Mouse (Mus musculus) intestine, postnatal 0 days (tissue): ENCODE results near the gene Spc25. TPM values are rescaled to one million over a fixed set of nuclear protein-coding genes. Genes with fewer than 3 reads are reported as not detected.

ENCODE experiments used
- ATAC-seq: fragments of 200-750 bp; cut with Nextera tagmentation; 2 replicates; pipeline ENCODE4 v1.8.0; 2017; ENCODE audit warnings: mild to moderate bottlenecking, moderate TSS enrichment, moderate library complexity
- H3K27ac ChIP-seq: fragments of 300-500 bp; sonication (generic); 2 replicates; pipeline ENCODE4 v1.5.1; 2014; ENCODE audit warnings: mild to moderate bottlenecking, low read depth, low read length, moderate library complexity
- H3K27me3 ChIP-seq: fragments of 300-500 bp; sonication (generic); replicated peaks from 2 replicates; pipeline ENCODE4 v1.6.1; 2014; ENCODE audit warnings: low read length, mixed read lengths; ENCODE audit not compliant: control insufficient read depth, insufficient read depth
- H3K36me3 ChIP-seq: fragments of 300-500 bp; sonication (generic); 2 replicates; pipeline ENCODE4 v1.6.1; 2014; ENCODE audit warnings: mild to moderate bottlenecking, moderate library complexity; ENCODE audit not compliant: control insufficient read depth, insufficient read depth
- H3K4me1 ChIP-seq: fragments of 300-500 bp; sonication (generic); replicated peaks from 2 replicates; pipeline ENCODE4 v1.6.1; 2014; ENCODE audit warnings: antibody characterized with exemption, low read length, mixed read lengths; ENCODE audit not compliant: control insufficient read depth, insufficient read depth
- H3K4me2 ChIP-seq: fragments of 300-500 bp; sonication (generic); replicated peaks from 2 replicates; pipeline ENCODE4 v1.6.1; 2014; ENCODE audit warnings: low read depth, mild to moderate bottlenecking, moderate library complexity
- H3K4me3 ChIP-seq: fragments of 300-500 bp; sonication (generic); 2 replicates; pipeline ENCODE4 v1.5.1; 2014; ENCODE audit warnings: low read depth, low read length
- H3K9ac ChIP-seq: fragments of 300-500 bp; sonication (generic); 2 replicates; pipeline ENCODE4 v1.6.1; 2014; ENCODE audit warnings: mild to moderate bottlenecking, low read depth, low read length
- H3K9me3 ChIP-seq: fragments of 300-500 bp; sonication (generic); 2 replicates; pipeline ENCODE4 v1.6.1; 2016; ENCODE audit warnings: mixed run types; ENCODE audit not compliant: control insufficient read depth
- CTCF ChIP-seq: sonication (generic); IDR thresholded peaks from 2 replicates; pipeline ENCODE4 v1.5.1; 2016; ENCODE audit warnings: low read depth, mild to moderate bottlenecking, control low read depth, antibody characterized with exemption, moderate library complexity
- WGBS: fragments of 180-500 bp; shearing (Covaris S2); extraction: QIAGEN DNeasy Blood & Tissue Kit; methylation state at CpG from one replicate; pipeline ENCODE4 v1.1.7; 2014; 5-methylcytosine and 5-hydroxymethylcytosine counted together
- polyA plus RNA-seq: library from polyadenylated mRNA; unstranded; fragments of >200 nt; fragmentation: Nextera tagmentation; extraction: Ambion mirVana; gene quantifications from 2 replicates; pipeline ENCODE4 v1.2.1, GENCODE M21; 2015

Gene Spc25
- polyA plus RNA-seq, 1 experiment from 2014 or later: 47.8 TPM

DNA sequence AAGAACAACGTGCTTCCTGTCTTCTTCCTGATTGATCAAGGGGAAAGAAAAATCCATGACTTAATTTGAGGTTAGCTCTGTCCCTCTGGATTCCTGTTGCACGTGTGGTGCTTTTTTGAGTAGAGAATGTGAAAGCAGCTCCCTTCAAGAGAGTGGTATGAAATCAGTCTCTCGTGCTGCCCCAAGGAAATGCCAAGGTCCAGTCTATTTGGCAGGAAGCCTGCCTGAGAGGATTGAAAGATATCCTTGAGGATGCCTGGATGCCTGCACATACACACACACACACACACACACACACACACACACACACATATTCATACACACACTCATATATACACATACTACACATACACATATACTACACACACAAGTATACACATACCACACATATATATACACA is 57.3 kb downstream of the Spc25 start:
- 0 out of 2 replicates have a peak, but pooled peaks cover 4% of the 10 kb centered on the region for H3K4me1 ChIP-seq
- H3K9ac ChIP-seq: no peak overlapping the region
- H3K27ac ChIP-seq: no peak overlapping the region
- ATAC-seq: no peak
- no peak overlapping the region for H3K4me3 ChIP-seq
- peaks cover 11% of the 10 kb centered on the region; the same call in 1 of the 2 replicates for H3K36me3 ChIP-seq
- WGBS: 53% methylated on average over 3 of the region's 3 CpGs
- no peak for TF ChIP-seq CTCF
- no peaks in the 10 kb centered on the region for H3K9me3 ChIP-seq
- H3K27me3 ChIP-seq: no peaks in the 10 kb centered on the region
- no peak overlapping the region for H3K4me2 ChIP-seq

Other genes starting within 250 kb of the Spc25 start
- 33.3 and 37.9 TPM in 2 replicates for gene Nostrin, start 70.4 kb downstream of the Spc25 start, polyA plus RNA-seq
- gene G6pc2, start 4.9 kb upstream of the Spc25 start, polyA plus RNA-seq: not detected in 2 replicates
- 2.8 and 4.0 TPM in 2 replicates for gene Abcb11, start 136.4 kb upstream of the Spc25 start, polyA plus RNA-seq
- gene Dhrs9, start 174.3 kb upstream of the Spc25 start, polyA plus RNA-seq: 2.2 TPM in 2 replicates